Mouse (Mus musculus) lung, postnatal 0 days (tissue): ENCODE data around the gene Arhgap15. TPM values are rescaled to one million over a fixed set of nuclear protein-coding genes. Genes with fewer than 3 reads are reported as not detected.

ENCODE experiments used
- ATAC-seq: fragments of 200-750 bp; cut with Nextera tagmentation; 2 replicates; pipeline ENCODE4 v1.8.0; 2017; ENCODE audit warnings: moderate library complexity
- DNase-seq: peaks from one replicate; pipeline ENCODE4 v3.0.0-alpha.2; 2016; ENCODE audit warnings: low spot score
- H3K27ac ChIP-seq: fragments of 300-500 bp; sonication (generic); 2 replicates; pipeline ENCODE4 v1.5.1; 2014; ENCODE audit warnings: antibody characterized with exemption, mild to moderate bottlenecking, low read length, mixed read lengths
- H3K27me3 ChIP-seq: fragments of 300-500 bp; sonication (generic); replicated peaks from 2 replicates; pipeline ENCODE4 v1.6.1; 2014; ENCODE audit warnings: low read length, mixed read lengths; ENCODE audit not compliant: insufficient read depth
- H3K36me3 ChIP-seq: fragments of 300-500 bp; sonication (generic); 2 replicates; pipeline ENCODE4 v1.6.1; 2014; ENCODE audit warnings: low read length, mixed read lengths; ENCODE audit not compliant: insufficient read depth
- H3K4me1 ChIP-seq: fragments of 300-500 bp; sonication (generic); 2 replicates; pipeline ENCODE4 v1.6.1; 2014; ENCODE audit warnings: antibody characterized with exemption, low read depth, low read length, mixed read lengths; ENCODE audit not compliant: insufficient read depth
- H3K4me2 ChIP-seq: fragments of 300-500 bp; sonication (generic); replicated peaks from 2 replicates; pipeline ENCODE4 v1.6.1; 2014; ENCODE audit warnings: low read depth, mild to moderate bottlenecking, low read length, moderate library complexity, mixed read lengths
- H3K4me3 ChIP-seq: fragments of 300-500 bp; sonication (generic); 2 replicates; pipeline ENCODE4 v1.5.1; 2014; ENCODE audit warnings: low read depth, low read length
- H3K9ac ChIP-seq: fragments of 300-500 bp; sonication (generic); replicated peaks from 2 replicates; pipeline ENCODE4 v1.6.1; 2014; ENCODE audit warnings: low read depth, mild to moderate bottlenecking
- H3K9me3 ChIP-seq: fragments of 300-500 bp; sonication (generic); 2 replicates; pipeline ENCODE4 v1.6.1; 2016; ENCODE audit warnings: low read length, mixed read lengths
- CTCF ChIP-seq: IDR thresholded peaks from 2 replicates; pipeline ENCODE4 v1.5.1; 2016; ENCODE audit warnings: antibody characterized with exemption, mild to moderate bottlenecking
- EP300 ChIP-seq: IDR thresholded peaks from 2 replicates; pipeline ENCODE4 v1.6.1; 2016; ENCODE audit warnings: antibody characterized with exemption, mild to moderate bottlenecking, control low read depth
- WGBS: fragments of 180-500 bp; shearing (Covaris S2); extraction: QIAGEN DNeasy Blood & Tissue Kit; methylation state at CpG from one replicate; pipeline ENCODE4 v1.1.7; 2014; 5-methylcytosine and 5-hydroxymethylcytosine counted together
- polyA plus RNA-seq: library from polyadenylated mRNA; unstranded; fragments of >200 nt; fragmentation: Nextera tagmentation; extraction: Ambion mirVana; gene quantifications from 2 replicates; pipeline ENCODE4 v1.2.1, GENCODE M21; 2015

Arhgap15 gene
- polyA plus RNA-seq, 1 experiment from 2014 or later, result 1.5 TPM

- Histone ChIP-seq H3K27ac (no peak overlapping the region), H3K27me3 (no peaks in the 10 kb centered on the region), H3K36me3 (no peaks in the 10 kb centered on the region), H3K4me2 (no peak overlapping the region), H3K4me3 (no peak overlapping the region), H3K9ac (no peak overlapping the region), H3K9me3 (no peaks in the 10 kb centered on the region), H3K4me1 (no peaks in the 10 kb centered on the region)
- 13% methylated on average over 6 of the region's 6 CpGs for WGBS
- ATAC-seq, result no peak
- peak; percentile 26 for DNase-seq
- TF ChIP-seq EP300, result peak; percentile 43
- no peak for TF ChIP-seq CTCF
Measured at GRCm38 (mm10) chr2:44222176-44222753, 473.6 kb downstream of the Arhgap15 start.

- no peak for ATAC-seq
- Histone ChIP-seq H3K4me3 (no peak overlapping the region), H3K27ac (no peak overlapping the region), H3K9me3 (no peaks in the 10 kb centered on the region), H3K4me1 (no peaks in the 10 kb centered on the region), H3K9ac (no peak overlapping the region), H3K4me2 (no peak overlapping the region), H3K27me3 (no peaks in the 10 kb centered on the region), H3K36me3 (no peaks in the 10 kb centered on the region)
- DNase-seq, result no peak
- WGBS, result 78% methylated on average over 1 of the region's 1 CpGs
- TF ChIP-seq CTCF (no peak), EP300 (no peak)
Measured at GRCm38 (mm10) chr2:44234856-44235255, 486.2 kb downstream of the Arhgap15 start.

- Histone ChIP-seq H3K36me3 (no peaks in the 10 kb centered on the region), H3K27ac (no peak overlapping the region), H3K9ac (no peak overlapping the region), H3K4me2 (no peak overlapping the region), H3K27me3 (no peaks in the 10 kb centered on the region), H3K9me3 (no peaks in the 10 kb centered on the region), H3K4me3 (no peak overlapping the region), H3K4me1 (no peaks in the 10 kb centered on the region)
- DNase-seq (no peak), ATAC-seq (no peak)
- 67% methylated on average over 7 of the region's 7 CpGs for WGBS
- TF ChIP-seq CTCF (no peak), EP300 (no peak)
Measured at GRCm38 (mm10) chr2:44241657-44242454, 493.2 kb downstream of the Arhgap15 start.

GRCm38 (mm10) chr2:44242628-44243255 lies 494.1 kb downstream of the Arhgap15 start:
- H3K4me3 ChIP-seq, result no peak overlapping the region
- no peak overlapping the region for H3K27ac ChIP-seq
- no peak for ATAC-seq
- no peaks in the 10 kb centered on the region for H3K4me1 ChIP-seq
- DNase-seq, result no peak
- H3K27me3 ChIP-seq, result no peaks in the 10 kb centered on the region
- H3K36me3 ChIP-seq, result no peaks in the 10 kb centered on the region
- no peak for TF ChIP-seq CTCF
- TF ChIP-seq EP300, result no peak
- H3K9ac ChIP-seq, result no peak overlapping the region
- H3K4me2 ChIP-seq, result no peak overlapping the region
- WGBS, result 76% methylated on average over 15 of the region's 15 CpGs
- no peaks in the 10 kb centered on the region for H3K9me3 ChIP-seq

GRCm38 (mm10) chr2:44255343-44255742 lies 506.7 kb downstream of the Arhgap15 start:
- no peak for ATAC-seq
- Histone ChIP-seq H3K27me3 (no peaks in the 10 kb centered on the region), H3K4me1 (no peaks in the 10 kb centered on the region), H3K4me3 (no peak overlapping the region), H3K9me3 (no peaks in the 10 kb centered on the region), H3K9ac (no peak overlapping the region), H3K36me3 (no peaks in the 10 kb centered on the region), H3K4me2 (no peak overlapping the region), H3K27ac (no peak overlapping the region)
- no peak for DNase-seq
- TF ChIP-seq CTCF (no peak), EP300 (no peak)
- 82% methylated on average over 4 of the region's 4 CpGs for WGBS

- Histone ChIP-seq H3K4me1 (no peaks in the 10 kb centered on the region), H3K9me3 (no peaks in the 10 kb centered on the region), H3K36me3 (no peaks in the 10 kb centered on the region), H3K27ac (no peak overlapping the region), H3K9ac (no peak overlapping the region), H3K27me3 (no peaks in the 10 kb centered on the region), H3K4me3 (no peak overlapping the region), H3K4me2 (no peak overlapping the region)
- no peak for TF ChIP-seq CTCF
- TF ChIP-seq EP300, result no peak
- WGBS, result 79% methylated on average over 2 of the region's 2 CpGs
- DNase-seq (no peak), ATAC-seq (no peak)
Measured at GRCm38 (mm10) chr2:44257946-44258345, 509.3 kb downstream of the Arhgap15 start.
